Mouse (Mus musculus): ENCODE data around the gene R3hcc1l. TPM values are rescaled to one million over a fixed set of nuclear protein-coding genes. Genes with fewer than 3 reads are reported as not detected.

Gene R3hcc1l
- total RNA-seq, 1 experiment from 2014 or later = 28.6 TPM

Other genes starting within 250 kb of the R3hcc1l start
- not detected in 2 replicates for gene Crtac1, start 87.0 kb upstream of the R3hcc1l start, total RNA-seq (2017)
- gene Loxl4, start 94.1 kb downstream of the R3hcc1l start, total RNA-seq (2017) = not detected in 2 replicates
- gene Pyroxd2, start 234.0 kb downstream of the R3hcc1l start, total RNA-seq (2017) = 0.39 and 0.73 TPM in 2 replicates